Mouse (Mus musculus) neural tube, embryonic 15.5 days (tissue): ENCODE measurements around the gene Atp8b4. TPM values are rescaled to one million over a fixed set of nuclear protein-coding genes. Genes with fewer than 3 reads are reported as not detected.
"Not testable (repeated sequence)": the region's sequence is repeated elsewhere in the genome, so short reads cannot be mapped to it uniquely, and the experiment has no call there.

Experiments
- ATAC-seq: fragments of 200-750 bp; cut with Nextera tagmentation; 2 replicates; pipeline ENCODE4 v1.8.0; 2017; ENCODE audit warnings: mild to moderate bottlenecking, moderate TSS enrichment, moderate library complexity; ENCODE audit not compliant: low FRiP score
- H3K27ac ChIP-seq: fragments of 300-500 bp; sonication (generic); replicated peaks from 2 replicates; pipeline ENCODE4 v1.5.1; 2015; ENCODE audit warnings: mild to moderate bottlenecking, inconsistent platforms
- H3K27me3 ChIP-seq: fragments of 300-500 bp; sonication (generic); replicated peaks from 2 replicates; pipeline ENCODE4 v1.6.1; 2015; ENCODE audit warnings: inconsistent platforms
- H3K36me3 ChIP-seq: fragments of 300-500 bp; sonication (generic); 2 replicates; pipeline ENCODE4 v1.6.1; 2015; ENCODE audit warnings: inconsistent platforms
- H3K4me1 ChIP-seq: fragments of 300-500 bp; sonication (generic); 2 replicates; pipeline ENCODE4 v1.6.1; 2015; ENCODE audit warnings: inconsistent platforms
- H3K4me2 ChIP-seq: fragments of 300-500 bp; sonication (generic); 2 replicates; pipeline ENCODE4 v1.6.1; 2015; ENCODE audit warnings: inconsistent platforms, mild to moderate bottlenecking, moderate library complexity
- H3K4me3 ChIP-seq: fragments of 300-500 bp; sonication (generic); replicated peaks from 2 replicates; pipeline ENCODE4 v1.5.1; 2015; ENCODE audit warnings: mild to moderate bottlenecking, inconsistent platforms
- H3K9ac ChIP-seq: fragments of 300-500 bp; sonication (generic); replicated peaks from 2 replicates; pipeline ENCODE4 v1.6.1; 2015; ENCODE audit warnings: mild to moderate bottlenecking, inconsistent platforms
- H3K9me3 ChIP-seq: fragments of 300-500 bp; sonication (generic); replicated peaks from 2 replicates; pipeline ENCODE4 v1.6.1; 2016; ENCODE audit warnings: inconsistent platforms
- WGBS: fragments of 180-500 bp; shearing (Covaris S2); methylation state at CpG from one replicate; pipeline ENCODE4 v1.1.7; 2015; ENCODE audit warnings: mixed read lengths; 5-methylcytosine and 5-hydroxymethylcytosine counted together
- polyA plus RNA-seq: library from polyadenylated mRNA; unstranded; fragments of >200 nt; fragmentation: Nextera tagmentation; extraction: Ambion mirVana; gene quantifications from 2 replicates; pipeline ENCODE4 v1.2.1, GENCODE M21; 2015

Atp8b4 gene
- polyA plus RNA-seq, 1 experiment from 2014 or later = 0.08 TPM

GRCm38 (mm10) chr2:126466391-126467134, 33.9 kb downstream of the Atp8b4 start:
- Histone ChIP-seq H3K9me3 (no peaks in the 10 kb centered on the region), H3K36me3 (no peaks in the 10 kb centered on the region), H3K4me2 (no peak overlapping the region), H3K4me3 (no peak overlapping the region), H3K27me3 (no peaks in the 10 kb centered on the region), H3K27ac (no peak overlapping the region), H3K4me1 (no peaks in the 10 kb centered on the region), H3K9ac (no peak overlapping the region)
- ATAC-seq = no peak
- 86% methylated on average over 13 of the region's 13 CpGs for WGBS

GRCm38 (mm10) chr2:126458661-126459060, 41.8 kb downstream of the Atp8b4 start:
- Histone ChIP-seq H3K27ac (no peak overlapping the region), H3K4me2 (no peak overlapping the region), H3K36me3 (no peaks in the 10 kb centered on the region), H3K9ac (no peak overlapping the region), H3K9me3 (no peaks in the 10 kb centered on the region), H3K4me1 (no peaks in the 10 kb centered on the region), H3K4me3 (no peak overlapping the region), H3K27me3 (no peaks in the 10 kb centered on the region)
- ATAC-seq = no peak
- 97% methylated on average over 2 of the region's 2 CpGs for WGBS

- not testable (repeated sequence) for H3K9me3 ChIP-seq, H3K27me3 ChIP-seq, H3K27ac ChIP-seq, H3K4me2 ChIP-seq, ATAC-seq, H3K36me3 ChIP-seq, H3K4me1 ChIP-seq, H3K4me3 ChIP-seq, H3K9ac ChIP-seq
- WGBS = 40% methylated on average over 2 of the region's 2 CpGs
Measured at GRCm38 (mm10) chr2:126457759-126458158, 42.7 kb downstream of the Atp8b4 start.

GRCm38 (mm10) chr2:126450937-126451302, 49.6 kb downstream of the Atp8b4 start:
- H3K4me1 ChIP-seq = peaks cover 12% of the 10 kb centered on the region
- no peaks in the 10 kb centered on the region for H3K36me3 ChIP-seq
- no peaks in the 10 kb centered on the region for H3K9me3 ChIP-seq
- H3K27me3 ChIP-seq = no peaks in the 10 kb centered on the region
- no peak overlapping the region for H3K9ac ChIP-seq
- no peak overlapping the region for H3K4me3 ChIP-seq
- WGBS = 42% methylated on average over 7 of the region's 7 CpGs
- H3K4me2 ChIP-seq = peak overlapping the region; percentile 31
- ATAC-seq = peak; percentile 38; the same call in 1 of the 2 replicates
- H3K27ac ChIP-seq = peak overlapping the region; percentile 48; the same call in 1 of the 2 replicates

- ATAC-seq = peak; percentile 85
- H3K27me3 ChIP-seq = no peaks in the 10 kb centered on the region
- H3K9ac ChIP-seq = no peak overlapping the region
- peak overlapping the region; percentile 48 for H3K27ac ChIP-seq
- peak overlapping the region; percentile 31 for H3K4me2 ChIP-seq
- no peak overlapping the region for H3K4me3 ChIP-seq
- WGBS = 35% methylated on average over 14 of the region's 14 CpGs
- no peaks in the 10 kb centered on the region for H3K36me3 ChIP-seq
- H3K4me1 ChIP-seq = peaks cover 12% of the 10 kb centered on the region
- no peaks in the 10 kb centered on the region for H3K9me3 ChIP-seq
Measured at GRCm38 (mm10) chr2:126450210-126450936, 50.1 kb downstream of the Atp8b4 start.

- Histone ChIP-seq H3K4me3 (no peak overlapping the region), H3K9me3 (no peaks in the 10 kb centered on the region), H3K4me1 (0 out of 2 replicates have a peak, but pooled peaks cover 3% of the 10 kb centered on the region), H3K27ac (no peak overlapping the region), H3K4me2 (no peak overlapping the region), H3K9ac (no peak overlapping the region), H3K27me3 (no peaks in the 10 kb centered on the region), H3K36me3 (no peaks in the 10 kb centered on the region)
- ATAC-seq = no peak
- 88% methylated on average over 6 of the region's 6 CpGs for WGBS
Measured at GRCm38 (mm10) chr2:126445039-126445438, 55.4 kb downstream of the Atp8b4 start.

- H3K9me3 ChIP-seq = no peaks in the 10 kb centered on the region
- 65% methylated on average over 4 of the region's 4 CpGs for WGBS
Measured at GRCm38 (mm10) chr2:126441586-126441985, 58.9 kb downstream of the Atp8b4 start.

GRCm38 (mm10) chr2:126434712-126435111, 65.8 kb downstream of the Atp8b4 start:
- Histone ChIP-seq H3K9ac (no peak overlapping the region), H3K9me3 (no peaks in the 10 kb centered on the region), H3K36me3 (no peaks in the 10 kb centered on the region), H3K27me3 (no peaks in the 10 kb centered on the region), H3K27ac (no peak overlapping the region), H3K4me1 (no peaks in the 10 kb centered on the region), H3K4me2 (no peak overlapping the region), H3K4me3 (no peak overlapping the region)
- 88% methylated on average over 1 of the region's 1 CpGs for WGBS
- ATAC-seq = no peak

More at GRCm38 (mm10) chr2:126441586-126441985, 58.9 kb downstream of the Atp8b4 start:
- Histone ChIP-seq H3K4me2 (no peak overlapping the region), H3K27me3 (no peaks in the 10 kb centered on the region), H3K36me3 (no peaks in the 10 kb centered on the region), H3K9ac (no peak overlapping the region), H3K27ac (no peak overlapping the region), H3K4me1 (no peaks in the 10 kb centered on the region), H3K4me3 (no peak overlapping the region)
- ATAC-seq = no peak

- Histone ChIP-seq H3K4me2 (no peak overlapping the region), H3K27me3 (no peaks in the 10 kb centered on the region), H3K9me3 (no peaks in the 10 kb centered on the region), H3K9ac (no peak overlapping the region), H3K36me3 (no peaks in the 10 kb centered on the region), H3K4me3 (no peak overlapping the region), H3K27ac (no peak overlapping the region), H3K4me1 (no peaks in the 10 kb centered on the region)
- no peak for ATAC-seq
- 92% methylated on average over 9 of the region's 9 CpGs for WGBS
Measured at GRCm38 (mm10) chr2:126434305-126434704, 66.2 kb downstream of the Atp8b4 start.

- Histone ChIP-seq H3K27me3 (no peaks in the 10 kb centered on the region), H3K4me3 (no peak overlapping the region), H3K36me3 (no peaks in the 10 kb centered on the region), H3K9me3 (no peaks in the 10 kb centered on the region), H3K4me2 (no peak overlapping the region), H3K9ac (no peak overlapping the region), H3K4me1 (no peaks in the 10 kb centered on the region), H3K27ac (no peak overlapping the region)
- no peak for ATAC-seq
- 77% methylated on average over 9 of the region's 9 CpGs for WGBS
Measured at GRCm38 (mm10) chr2:126432481-126433066, 67.9 kb downstream of the Atp8b4 start.

GRCm38 (mm10) chr2:126429282-126429681, 71.2 kb downstream of the Atp8b4 start:
- H3K9me3 ChIP-seq = no peaks in the 10 kb centered on the region
- H3K9ac ChIP-seq = no peak overlapping the region
- H3K27ac ChIP-seq = no peak overlapping the region
- H3K27me3 ChIP-seq = no peaks in the 10 kb centered on the region
- no peak overlapping the region for H3K4me3 ChIP-seq
- 12% methylated on average over 3 of the region's 3 CpGs for WGBS
- peak; percentile 79 for ATAC-seq
- no peaks in the 10 kb centered on the region for H3K4me1 ChIP-seq
- H3K36me3 ChIP-seq = no peaks in the 10 kb centered on the region
- H3K4me2 ChIP-seq = no peak overlapping the region

- no peak overlapping the region for H3K4me3 ChIP-seq
- no peaks in the 10 kb centered on the region for H3K4me1 ChIP-seq
- H3K36me3 ChIP-seq = no peaks in the 10 kb centered on the region
- no peak for ATAC-seq
- H3K27me3 ChIP-seq = no peaks in the 10 kb centered on the region
- no peak overlapping the region for H3K9ac ChIP-seq
- 97% methylated on average over 3 of the region's 3 CpGs for WGBS
- no peak overlapping the region for H3K27ac ChIP-seq
- no peak overlapping the region for H3K4me2 ChIP-seq
- H3K9me3 ChIP-seq = no peaks in the 10 kb centered on the region
Measured at GRCm38 (mm10) chr2:126425223-126425622, 75.3 kb downstream of the Atp8b4 start.
